Mouse (Mus musculus) heart, postnatal 0 days (tissue): ENCODE results near the gene Rps27.

Experiments used
- CTCF ChIP-seq: IDR thresholded peaks from 2 replicates; pipeline ENCODE4 v1.5.1; 2016; ENCODE audit warnings: antibody characterized with exemption, control low read depth, low read depth
- EP300 ChIP-seq: IDR thresholded peaks from 2 replicates; pipeline ENCODE4 v1.6.1; 2016; ENCODE audit warnings: antibody characterized with exemption, low read depth

GRCm38 (mm10) chr3:90254419-90255193, 41.2 kb upstream of the Rps27 start:
- TF ChIP-seq CTCF (no peak), EP300 (no peak; the same call in 1 of the 2 replicates)
